Comparison of ENCODE assay signal across 23 mouse cellular contexts in genomic region chr8:61373303-61373702, GRCm38 (mm10).
DNase-seq lines count a peak whose midpoint lies in the region; ATAC-seq and TF ChIP-seq lines count a peak whose summit lies in the region.
"Had no signal": no experiment of that assay in that cellular context is flagged by ENCODE, and none has a peak within 500 bp of the region (broad histone marks: within the 10 kb centered on the region; RNA-seq: fewer than 3 reads in every experiment).

No protein-coding gene starts in this region.

- no peak overlapping the region for H3K4me3 ChIP-seq in layer of hippocampus, adult 2 months
- H3K4me3 ChIP-seq: forebrain, embryonic 10.5 days; forebrain, embryonic 13.5 days; heart, adult 2 months; heart, embryonic 10.5 days; heart, embryonic 13.5 days had no signal

- ATAC-seq in frontal cortex, adult (ENCODE audit: low TSS enrichment), result peak; percentile 84
- ATAC-seq: activated CD4-positive, CD25-positive, alpha-beta regulatory T cell, adult 4 months; forebrain, embryonic 13.5 days; inflammation-experienced regulatory T-cells, adult 6 months had no signal

- no peak for DNase-seq in frontal cortex, postnatal 25 days (ENCODE audit: low spot score in 2 of 2)
- no peak for DNase-seq in layer of hippocampus, adult 2 months (ENCODE audit: low spot score in 2 of 2)
- DNase-seq in layer of hippocampus, adult 11-12 months (ENCODE audit: low spot score), result no peak
- DNase-seq in right cerebral cortex, adult 18-20 months, result peak; percentile 35
- no peak for DNase-seq in right cerebral cortex, postnatal 14 days
- DNase-seq: adrenal gland, adult 8-10 months; adrenal gland, postnatal 25 days; cerebellum, adult 18-20 months; cerebellum, adult 9-10 months; cerebellum, postnatal 14 days; gastrocnemius, postnatal 10 days; gastrocnemius, postnatal 36 days; heart, adult 2 months; heart, postnatal 14 days; heart, postnatal 4 days had no signal

- no peak for TF ChIP-seq CTCF in layer of hippocampus, adult 2 months (conservative IDR thresholded peaks at IDR 0.05)

- H3K27ac ChIP-seq in layer of hippocampus, adult 2 months, result peak overlapping the region; percentile 43; the same call in 1 of the 2 replicates
- H3K27ac ChIP-seq: forebrain, embryonic 13.5 days; heart, adult 2 months; heart, embryonic 10.5 days; heart, embryonic 13.5 days; hindbrain, postnatal 0 days had no signal
